9 mouse cellular contexts compared by ENCODE assay signal in the genomic region with DNA sequence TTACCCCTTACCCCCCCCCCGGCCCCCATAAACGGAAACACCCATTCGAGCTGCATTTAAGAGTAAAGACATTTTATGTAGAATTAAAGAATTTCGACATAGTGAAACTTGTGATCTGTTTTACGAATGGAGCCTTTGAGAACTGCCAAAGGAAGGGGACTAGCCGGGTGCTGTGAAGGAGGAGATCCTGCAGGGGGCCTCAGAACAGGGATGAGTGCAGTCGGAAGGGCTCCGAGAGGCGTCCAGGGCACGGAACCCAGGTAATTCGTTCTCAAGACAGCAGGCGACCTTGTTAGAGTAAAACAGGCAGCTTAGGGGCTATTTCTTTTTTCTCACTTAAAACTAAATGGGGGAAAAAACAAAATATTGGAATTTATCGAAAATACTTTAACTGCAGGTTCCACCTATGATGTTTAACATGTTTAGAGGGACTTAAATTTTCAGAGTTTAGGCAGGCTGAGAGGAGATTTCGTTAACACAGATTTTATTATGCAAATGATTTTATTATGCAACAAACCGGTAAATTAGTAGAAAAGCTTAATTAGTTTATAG. TPM values are rescaled to one million over a fixed set of nuclear protein-coding genes. Genes with fewer than 3 reads are reported as not detected.
DNase-seq lines count a peak whose midpoint lies in the region; ATAC-seq and TF ChIP-seq lines count a peak whose summit lies in the region.
"Had no signal": no experiment of that assay in that cellular context is flagged by ENCODE, and none has a peak within 500 bp of the region (broad histone marks: within the 10 kb centered on the region; RNA-seq: fewer than 3 reads in every experiment).

No protein-coding gene starts in this region.

- intact Hi-C loops in left cerebral cortex, postnatal 36 days (cut with DNase I): no loop called here

- H3K4me1 ChIP-seq in lung, embryonic 14.5 days (ENCODE audit: insufficient read depth): no peaks in the 10 kb centered on the region
- H3K4me1 ChIP-seq in forebrain, postnatal 0 days (ENCODE audit: insufficient read depth): no peaks in the 10 kb centered on the region
- H3K4me1 ChIP-seq in limb, embryonic 13.5 days: peaks cover 14% of the 10 kb centered on the region

- H3K4me3 ChIP-seq in lung, embryonic 14.5 days (ENCODE audit: low read depth, low read length): no peak overlapping the region
- H3K4me3 ChIP-seq in forebrain, postnatal 0 days (ENCODE audit: low read depth, low read length): no peak overlapping the region
- H3K4me3 ChIP-seq in limb, embryonic 13.5 days: no peak overlapping the region; the same call in 1 of the 2 replicates

- ATAC-seq in lung, embryonic 14.5 days (ENCODE audit: insufficient read depth): no peak
- no peak for ATAC-seq in forebrain, postnatal 0 days
- no peak for ATAC-seq in limb, embryonic 13.5 days (ENCODE audit: low FRiP score, low read depth)

- TF ChIP-seq CTCF in lung, embryonic 14.5 days (IDR thresholded peaks at IDR 0.05; ENCODE audit: low read depth): peak; percentile 68
- TF ChIP-seq CTCF in forebrain, postnatal 0 days (IDR thresholded peaks at IDR 0.05; ENCODE audit: low read depth): peak; percentile 33

- no peaks in the 10 kb centered on the region for H3K36me3 ChIP-seq in lung, embryonic 14.5 days (ENCODE audit: insufficient read depth)
- no peaks in the 10 kb centered on the region for H3K36me3 ChIP-seq in forebrain, postnatal 0 days (ENCODE audit: insufficient read depth)
- no peaks in the 10 kb centered on the region for H3K36me3 ChIP-seq in limb, embryonic 13.5 days

- peak; percentile 75 for DNase-seq in lung, embryonic 14.5 days
- DNase-seq in lung, postnatal 36 days: no peak
- DNase-seq in NIH3T3 (ENCODE audit: low read depth): peak; percentile 76
- peak; percentile 70 for DNase-seq in forebrain, postnatal 0 days
- peak; percentile 79 for DNase-seq in retina, embryonic 14.5 days (ENCODE audit: low spot score)
- no peak for DNase-seq in left cerebral cortex, postnatal 36 days (ENCODE audit: low spot score in 2 of 2)
- DNase-seq in left cerebral cortex, adult 9 months (ENCODE audit: low spot score in 2 of 2): no peak

- no peak overlapping the region for H3K27ac ChIP-seq in lung, embryonic 14.5 days (ENCODE audit: low read depth)
- H3K27ac ChIP-seq in forebrain, postnatal 0 days (ENCODE audit: low read depth, low read length): no peak overlapping the region
- no peak overlapping the region for H3K27ac ChIP-seq in limb, embryonic 13.5 days

- H3K9me3 ChIP-seq in lung, embryonic 14.5 days (ENCODE audit: low read depth, low read length): no peaks in the 10 kb centered on the region
- no peaks in the 10 kb centered on the region for H3K9me3 ChIP-seq in forebrain, postnatal 0 days (ENCODE audit: low read length)
- no peaks in the 10 kb centered on the region for H3K9me3 ChIP-seq in limb, embryonic 13.5 days

- H3K4me2 ChIP-seq in lung, embryonic 14.5 days: peak overlapping the region; percentile 42; the same call in 1 of the 2 replicates
- no peak overlapping the region for H3K4me2 ChIP-seq in forebrain, postnatal 0 days (ENCODE audit: low read depth)
- H3K4me2 ChIP-seq in limb, embryonic 13.5 days (replicated peaks): peak overlapping the region; percentile 44

- WGBS in lung, embryonic 14.5 days: 7% methylated on average over 15 of the region's 15 CpGs
- 3% methylated on average over 15 of the region's 15 CpGs for WGBS in forebrain, postnatal 0 days
- 6% methylated on average over 15 of the region's 15 CpGs for WGBS in limb, embryonic 13.5 days

- no peak overlapping the region for H3K9ac ChIP-seq in lung, embryonic 14.5 days
- H3K9ac ChIP-seq in forebrain, postnatal 0 days: no peak overlapping the region
- no peak overlapping the region for H3K9ac ChIP-seq in limb, embryonic 13.5 days

- H3K27me3 ChIP-seq in lung, embryonic 14.5 days (ENCODE audit: insufficient read depth, low read length): no peaks in the 10 kb centered on the region
- H3K27me3 ChIP-seq in forebrain, postnatal 0 days (ENCODE audit: insufficient read depth, low read length): no peaks in the 10 kb centered on the region
- H3K27me3 ChIP-seq in limb, embryonic 13.5 days: no peaks in the 10 kb centered on the region

RNA-seq across cellular contexts. Expression of a gene that starts 12.5 kb away (rescaled TPM):
- polyA plus RNA-seq in lung, embryonic 14.5 days (2014; fragmentation: Nextera tagmentation; extraction: Ambion mirVana): 62.4 and 67.5 TPM in 2 replicates
- total RNA-seq in forebrain, postnatal 0 days (2014; rRNA removed): 9.1 and 12.8 TPM in 2 replicates
- polyA plus RNA-seq in forebrain, postnatal 0 days (2015; fragmentation: Nextera tagmentation; extraction: Ambion mirVana): 12.3 and 13.5 TPM in 2 replicates
- 79.9 and 81.4 TPM in 2 replicates for polyA plus RNA-seq in limb, embryonic 13.5 days (2015; fragmentation: Nextera tagmentation; extraction: Ambion mirVana)
- under 1 TPM in 1 of 2 experiments, not detected in 1; 0.07 TPM for total RNA-seq in left cerebral cortex, postnatal 36 days (2021)
- polyA plus RNA-seq: cortical plate, adult 2 months had no signal

RNA-seq across cellular contexts. Expression of a gene that starts 36.6 kb away (rescaled TPM):
- polyA plus RNA-seq in lung, embryonic 14.5 days (2014; fragmentation: Nextera tagmentation; extraction: Ambion mirVana): 47.8 and 51.6 TPM in 2 replicates
- 75.7 and 81.7 TPM in 2 replicates for total RNA-seq in forebrain, postnatal 0 days (2014; rRNA removed)
- polyA plus RNA-seq in forebrain, postnatal 0 days (2015; fragmentation: Nextera tagmentation; extraction: Ambion mirVana): 43.5 and 45.9 TPM in 2 replicates
- 131 and 132 TPM in 2 replicates for polyA plus RNA-seq in limb, embryonic 13.5 days (2015; fragmentation: Nextera tagmentation; extraction: Ambion mirVana)
- total RNA-seq in left cerebral cortex, postnatal 36 days (2021): 10 to 100 TPM; 51.1 to 86.5 TPM

Comparison
In these comparisons a context has a peak if more than half of its experiments do, and no peak if none do; other contexts are left out.
1. DNase-seq: peak in lung, embryonic 14.5 days (single experiment), NIH3T3 (single experiment), forebrain, postnatal 0 days (single experiment) and retina, embryonic 14.5 days (single experiment); none in lung, postnatal 36 days (single experiment), left cerebral cortex, postnatal 36 days (0 of 2) and left cerebral cortex, adult 9 months (0 of 2).